ENCODE assay signal across 22 mouse cellular contexts in genomic region chr1:78388848-78389247, GRCm38 (mm10).
"Had no signal": no experiment of that assay in that cellular context is flagged by ENCODE, and none has a peak within 500 bp of the region (broad histone marks: within the 10 kb centered on the region; RNA-seq: fewer than 3 reads in every experiment).

No protein-coding gene starts in this region.

- H3K27ac ChIP-seq: gastrocnemius, adult 2 months; heart, embryonic 10.5 days; hindbrain, embryonic 13.5 days; hindbrain, embryonic 15.5 days; hindbrain, postnatal 0 days; left cerebral cortex, adult 2 months; limb, embryonic 10.5 days; limb, embryonic 12.5 days; liver, embryonic 13.5 days; liver, embryonic 15.5 days had no signal

- H3K9ac ChIP-seq: heart, embryonic 12.5 days; hindbrain, embryonic 13.5 days; hindbrain, embryonic 15.5 days; limb, embryonic 12.5 days; liver, embryonic 13.5 days; liver, embryonic 15.5 days; liver, postnatal 0 days had no signal

- H3K9me3 ChIP-seq: heart, embryonic 10.5 days; heart, embryonic 12.5 days; hindbrain, embryonic 13.5 days; hindbrain, embryonic 15.5 days; limb, embryonic 10.5 days; limb, embryonic 12.5 days; liver, embryonic 13.5 days; liver, embryonic 15.5 days had no signal

- H3K4me3 ChIP-seq: gastrocnemius, adult 2 months; heart, embryonic 10.5 days; heart, embryonic 12.5 days; hindbrain, embryonic 13.5 days; hindbrain, embryonic 15.5 days; left cerebral cortex, adult 2 months; limb, embryonic 10.5 days; limb, embryonic 12.5 days; liver, embryonic 13.5 days; liver, embryonic 15.5 days had no signal

- H3K27me3 ChIP-seq: heart, embryonic 12.5 days; hindbrain, embryonic 13.5 days; hindbrain, embryonic 15.5 days; limb, embryonic 12.5 days; liver, embryonic 13.5 days; liver, embryonic 15.5 days had no signal

- ATAC-seq: hindbrain, postnatal 0 days; liver, postnatal 0 days had no signal

- H3K4me1 ChIP-seq: heart, embryonic 12.5 days; hindbrain, embryonic 15.5 days; limb, embryonic 10.5 days; limb, embryonic 12.5 days; liver, embryonic 13.5 days; liver, embryonic 15.5 days had no signal

- H3K36me3 ChIP-seq: heart, embryonic 10.5 days; heart, embryonic 12.5 days; hindbrain, embryonic 13.5 days; hindbrain, embryonic 15.5 days; limb, embryonic 10.5 days; limb, embryonic 12.5 days; liver, embryonic 13.5 days; liver, embryonic 15.5 days had no signal

- H3K4me2 ChIP-seq: heart, embryonic 12.5 days; hindbrain, embryonic 13.5 days; hindbrain, embryonic 15.5 days; limb, embryonic 12.5 days; liver, embryonic 11.5 days; liver, embryonic 13.5 days; liver, embryonic 15.5 days had no signal

- DNase-seq: gastrocnemius, adult 2 months; gastrocnemius, postnatal 10 days; gastrocnemius, postnatal 25 days; heart, postnatal 10 days; heart, postnatal 36 days; kidney, adult 18-20 months; kidney, adult 8-10 months; kidney, postnatal 10 days; kidney, postnatal 36 days; liver; liver, embryonic 13.5 days; liver, postnatal 0 days had no signal
